23 mouse cellular contexts compared by ENCODE assay signal in genomic region chr5:114172936-114173335, GRCm38 (mm10). TPM values are rescaled to one million over a fixed set of nuclear protein-coding genes. Genes with fewer than 3 reads are reported as not detected.
DNase-seq lines count a peak whose midpoint lies in the region; ATAC-seq lines count a peak whose summit lies in the region.
"Had no signal": no experiment of that assay in that cellular context is flagged by ENCODE, and none has a peak within 500 bp of the region (broad histone marks: within the 10 kb centered on the region; RNA-seq: fewer than 3 reads in every experiment).

No protein-coding gene starts in this region.

- no peak overlapping the region for H3K27ac ChIP-seq in midbrain, embryonic 14.5 days (replicated peaks; ENCODE audit: low read depth, low read length)
- no peak overlapping the region for H3K27ac ChIP-seq in midbrain, embryonic 11.5 days (ENCODE audit: low read depth, low read length)
- H3K27ac ChIP-seq: embryonic facial prominence, embryonic 12.5 days; forebrain, embryonic 15.5 days; hindbrain, embryonic 13.5 days; layer of hippocampus, adult 2 months; limb, embryonic 15.5 days had no signal

- no peak overlapping the region for H3K4me3 ChIP-seq in midbrain, embryonic 14.5 days (replicated peaks; ENCODE audit: low read depth, low read length)
- no peak overlapping the region for H3K4me3 ChIP-seq in midbrain, embryonic 11.5 days (ENCODE audit: low read depth, low read length)
- H3K4me3 ChIP-seq: embryonic facial prominence, embryonic 12.5 days; forebrain, embryonic 15.5 days; hindbrain, embryonic 13.5 days; layer of hippocampus, adult 2 months; limb, embryonic 15.5 days had no signal

- ATAC-seq in midbrain, embryonic 14.5 days (ENCODE audit: low FRiP score, low TSS enrichment) = no peak
- no peak for ATAC-seq in midbrain, embryonic 11.5 days (ENCODE audit: low FRiP score)
- ATAC-seq in erythroblast, adult 5-6 weeks (replicated peaks; ENCODE audit: low FRiP score, poor library complexity, severe bottlenecking) = peak; percentile 80; the same call in 1 of the 2 replicates
- ATAC-seq: forebrain, embryonic 15.5 days; inflammation-experienced regulatory T-cells, adult 6 months had no signal

- 0 out of 2 replicates have a peak, but pooled peaks cover 3% of the 10 kb centered on the region for H3K4me1 ChIP-seq in midbrain, embryonic 14.5 days (ENCODE audit: control insufficient read depth, insufficient read depth, low read length)
- H3K4me1 ChIP-seq in midbrain, embryonic 11.5 days (ENCODE audit: control insufficient read depth, insufficient read depth, low read length) = peaks cover 9% of the 10 kb centered on the region; the same call in 1 of the 2 replicates

- no peak overlapping the region for H3K9ac ChIP-seq in midbrain, embryonic 14.5 days (replicated peaks; ENCODE audit: low read length)
- H3K9ac ChIP-seq in midbrain, embryonic 11.5 days (ENCODE audit: low read length) = no peak overlapping the region
- H3K9ac ChIP-seq: embryonic facial prominence, embryonic 12.5 days; forebrain, embryonic 15.5 days; hindbrain, embryonic 13.5 days; limb, embryonic 15.5 days had no signal

- no peaks in the 10 kb centered on the region for H3K36me3 ChIP-seq in midbrain, embryonic 14.5 days (ENCODE audit: control insufficient read depth, insufficient read depth, low read length)
- H3K36me3 ChIP-seq in midbrain, embryonic 11.5 days (ENCODE audit: control insufficient read depth, insufficient read depth, low read length) = no peaks in the 10 kb centered on the region
- H3K36me3 ChIP-seq: embryonic facial prominence, embryonic 12.5 days; forebrain, embryonic 15.5 days; hindbrain, embryonic 13.5 days; limb, embryonic 15.5 days had no signal

- H3K9me3 ChIP-seq in midbrain, embryonic 14.5 days (ENCODE audit: control insufficient read depth, low read length) = no peaks in the 10 kb centered on the region
- no peaks in the 10 kb centered on the region for H3K9me3 ChIP-seq in midbrain, embryonic 11.5 days (ENCODE audit: control insufficient read depth, low read length)
- H3K9me3 ChIP-seq: embryonic facial prominence, embryonic 12.5 days; forebrain, embryonic 15.5 days; hindbrain, embryonic 13.5 days; limb, embryonic 15.5 days had no signal

- WGBS in midbrain, embryonic 14.5 days = 93% methylated on average over 3 of the region's 3 CpGs
- 90% methylated on average over 3 of the region's 3 CpGs for WGBS in midbrain, embryonic 11.5 days

- peaks cover 16% of the 10 kb centered on the region; the same call in 1 of the 2 replicates for H3K27me3 ChIP-seq in midbrain, embryonic 14.5 days (ENCODE audit: control insufficient read depth, insufficient read depth, low read length)
- no peaks in the 10 kb centered on the region for H3K27me3 ChIP-seq in midbrain, embryonic 11.5 days (ENCODE audit: control insufficient read depth, insufficient read depth, low read length)
- H3K27me3 ChIP-seq: limb, embryonic 15.5 days had no signal

- peak; percentile 17 for DNase-seq in midbrain, embryonic 14.5 days
- DNase-seq in midbrain, embryonic 11.5 days (ENCODE audit: low spot score, missing footprints) = no peak
- peak; percentile 27 for DNase-seq in brain, adult 2 months (ENCODE audit: low read depth, low spot score)
- DNase-seq in retina, postnatal 7 days (ENCODE audit: low read depth, low spot score) = peak; percentile 16
- no peak for DNase-seq in thymus, postnatal 0 days (ENCODE audit: low spot score)
- DNase-seq in lung, postnatal 10 days = no peak
- no peak for DNase-seq in ovary, postnatal 10 days (ENCODE audit: low spot score)
- DNase-seq: adrenal gland, adult 2 months; cerebellum, adult 18-20 months; cerebellum, postnatal 36 days; gastrocnemius, postnatal 25 days; kidney, adult 2 months; kidney, postnatal 10 days; lung, postnatal 14 days; right cerebral cortex, postnatal 25 days; thymus, postnatal 25 days had no signal

- no peak overlapping the region for H3K4me2 ChIP-seq in midbrain, embryonic 14.5 days (ENCODE audit: low read length)
- no peak overlapping the region for H3K4me2 ChIP-seq in midbrain, embryonic 11.5 days
- H3K4me2 ChIP-seq: embryonic facial prominence, embryonic 12.5 days; forebrain, embryonic 15.5 days; hindbrain, embryonic 13.5 days; limb, embryonic 15.5 days had no signal

RNA-seq across cellular contexts. Expression of gene Acacb, which starts 26.6 kb away (rescaled TPM):
- polyA plus RNA-seq in midbrain, embryonic 14.5 days (2014; fragmentation: Nextera tagmentation; extraction: Ambion mirVana) = 3.6 and 5.6 TPM in 2 replicates
- polyA plus RNA-seq in midbrain, embryonic 11.5 days (2014; fragmentation: Nextera tagmentation; extraction: Ambion mirVana) = 1.6 and 1.7 TPM in 2 replicates
- total RNA-seq in erythroblast, adult 5-6 weeks (2015; ENCODE audit: low replicate concordance) = 0.21 TPM in 1 of 2 replicates, not detected in the other
- 0.14 TPM in 1 of 2 replicates, not detected in the other for total RNA-seq in erythroblast, adult 5-6 weeks (2017; ENCODE audit: low replicate concordance)
- polyA plus RNA-seq in thymus, postnatal 0 days (2015; fragmentation: Nextera tagmentation; extraction: Ambion mirVana) = 0.80 and 1.1 TPM in 2 replicates

RNA-seq across cellular contexts. Expression of gene Ung, which starts 42.8 kb away (rescaled TPM):
- polyA plus RNA-seq in midbrain, embryonic 14.5 days (2014; fragmentation: Nextera tagmentation; extraction: Ambion mirVana) = 5.4 TPM in 2 replicates
- polyA plus RNA-seq in midbrain, embryonic 11.5 days (2014; fragmentation: Nextera tagmentation; extraction: Ambion mirVana) = 30.0 and 35.1 TPM in 2 replicates
- 1.9 and 2.1 TPM in 2 replicates for total RNA-seq in erythroblast, adult 5-6 weeks (2015; ENCODE audit: low replicate concordance)
- 0.68 and 4.7 TPM in 2 replicates for total RNA-seq in erythroblast, adult 5-6 weeks (2017; ENCODE audit: low replicate concordance)
- polyA plus RNA-seq in thymus, postnatal 0 days (2015; fragmentation: Nextera tagmentation; extraction: Ambion mirVana) = 46.4 and 51.4 TPM in 2 replicates

RNA-seq across cellular contexts. Expression of gene Alkbh2, which starts 44.9 kb away (rescaled TPM):
- polyA plus RNA-seq in midbrain, embryonic 14.5 days (2014; fragmentation: Nextera tagmentation; extraction: Ambion mirVana) = 5.2 and 5.3 TPM in 2 replicates
- 13.8 and 14.0 TPM in 2 replicates for polyA plus RNA-seq in midbrain, embryonic 11.5 days (2014; fragmentation: Nextera tagmentation; extraction: Ambion mirVana)
- not detected in 2 replicates for total RNA-seq in erythroblast, adult 5-6 weeks (2015; ENCODE audit: low replicate concordance)
- total RNA-seq in erythroblast, adult 5-6 weeks (2017; ENCODE audit: low replicate concordance) = 2.5 TPM in 1 of 2 replicates, not detected in the other
- polyA plus RNA-seq in thymus, postnatal 0 days (2015; fragmentation: Nextera tagmentation; extraction: Ambion mirVana) = 8.2 and 10.1 TPM in 2 replicates

Comparison
In these comparisons a context has a peak if more than half of its experiments do, and no peak if none do; other contexts are left out.
1. DNase-seq: peak in midbrain, embryonic 14.5 days (single experiment), brain, adult 2 months (single experiment) and retina, postnatal 7 days (single experiment); none in midbrain, embryonic 11.5 days (single experiment), thymus, postnatal 0 days (single experiment), lung, postnatal 10 days (single experiment) and ovary, postnatal 10 days (single experiment).